Mouse (Mus musculus): ENCODE data around the gene Vps39.

DNA sequence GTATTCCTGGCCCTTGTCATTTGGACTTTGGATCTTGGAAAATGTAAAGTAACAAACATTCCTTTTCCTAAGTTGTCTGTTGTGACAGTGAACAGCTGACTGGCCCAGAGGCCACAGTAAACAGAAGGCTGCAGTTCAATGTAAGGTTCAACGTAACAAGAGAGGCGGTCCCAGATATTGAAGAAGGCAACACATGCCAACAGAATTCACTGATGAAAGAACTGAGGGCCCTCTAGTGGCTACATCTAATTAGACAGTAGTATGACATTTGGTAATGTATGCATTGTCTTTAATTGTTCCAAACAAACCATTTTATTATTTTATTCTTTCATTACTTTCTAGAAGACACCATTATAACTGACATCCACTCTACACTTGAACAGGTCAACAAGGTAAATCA is 15.1 kb downstream of the Vps39 start:
- TF ChIP-seq CTCF (IDR thresholded peaks at IDR 0.05; ENCODE audit: extremely low read depth, insufficient read length, insufficient replicate concordance, low read depth, low read length) (no peak), POLR2A (IDR thresholded peaks at IDR 0.05; ENCODE audit: low read depth, low read length) (no peak)

Measured in small intestine, adult 2 months (tissue).